Mouse (Mus musculus): ENCODE data around the gene Rora. TPM values are rescaled to one million over a fixed set of nuclear protein-coding genes. Genes with fewer than 3 reads are reported as not detected.

Rora gene
- total RNA-seq, 2 experiments from 2014 or later, result 68.0 to 81.9 TPM

DNA sequence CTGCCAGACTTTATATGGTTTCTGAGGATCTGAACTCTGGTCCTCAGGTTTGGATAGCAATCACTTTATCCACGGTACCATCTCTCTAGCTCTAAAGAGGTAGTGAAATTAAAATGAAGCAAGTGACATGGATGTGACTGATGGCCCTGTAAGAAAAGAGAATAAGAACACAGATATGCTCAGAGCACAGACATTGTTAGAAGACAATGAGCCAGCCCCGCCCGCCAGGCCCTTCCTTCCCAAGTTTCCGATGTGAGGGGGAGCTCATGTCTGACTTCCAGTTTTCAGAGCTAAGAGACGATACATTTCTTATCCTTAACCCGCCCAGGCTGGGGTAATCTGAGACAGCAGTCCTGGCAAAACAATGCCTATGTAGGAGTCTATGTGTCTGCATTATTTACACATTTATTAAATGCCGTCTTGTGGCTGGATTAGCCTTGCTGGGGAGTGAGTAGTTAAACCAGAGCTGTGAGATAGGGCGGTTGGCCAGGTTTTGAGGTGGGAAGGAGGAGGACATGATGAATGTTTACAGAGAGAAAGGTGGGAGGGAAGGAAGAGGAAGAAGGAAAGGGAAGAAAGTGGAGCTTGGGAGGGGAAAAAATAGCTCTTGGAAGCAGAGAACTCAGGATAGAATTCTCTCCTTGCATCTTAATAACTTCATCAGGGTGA, 259.0 kb downstream of the Rora start:
- DNase-seq (ENCODE audit: low spot score in 2 of 2), result peak in 1 of 2 experiments; percentile 74
- intact Hi-C loops (cut with DNase I), result loop anchor here (1.0 to 2.0 kb wide), 2 partner anchors 28 to 46 kb away; no protein-coding TSS in a partner anchor

DNA sequence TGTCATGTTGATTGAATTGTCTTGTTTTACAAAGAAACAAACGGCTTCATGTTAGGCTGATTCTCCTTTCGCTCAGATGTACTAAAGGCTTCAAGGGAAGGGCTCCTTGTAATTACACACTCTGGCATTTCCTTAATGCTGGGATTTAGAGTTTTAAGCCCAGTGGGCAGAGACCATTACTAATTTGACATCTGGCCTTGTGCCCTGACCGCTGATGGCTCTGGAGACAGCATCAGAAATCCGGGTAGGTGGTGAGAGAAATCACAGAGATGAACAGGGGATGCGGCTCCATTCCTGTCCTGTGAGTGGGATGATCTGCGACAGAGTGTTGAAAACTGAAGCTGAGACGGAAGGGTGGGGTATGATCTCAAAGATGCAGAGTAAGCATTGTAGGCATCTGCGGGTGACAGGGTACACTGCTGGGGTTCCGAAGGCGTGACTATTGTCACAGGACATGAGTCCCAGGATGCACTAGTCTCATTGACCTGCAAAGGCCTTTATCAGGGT, 259.7 kb downstream of the Rora start:
- intact Hi-C loops (cut with DNase I), result loop anchor here (1.0 to 2.0 kb wide), 2 partner anchors 28 to 47 kb away; no protein-coding TSS in a partner anchor
- DNase-seq (ENCODE audit: low spot score in 2 of 2), result peak in 1 of 2 experiments; percentile 81

DNA sequence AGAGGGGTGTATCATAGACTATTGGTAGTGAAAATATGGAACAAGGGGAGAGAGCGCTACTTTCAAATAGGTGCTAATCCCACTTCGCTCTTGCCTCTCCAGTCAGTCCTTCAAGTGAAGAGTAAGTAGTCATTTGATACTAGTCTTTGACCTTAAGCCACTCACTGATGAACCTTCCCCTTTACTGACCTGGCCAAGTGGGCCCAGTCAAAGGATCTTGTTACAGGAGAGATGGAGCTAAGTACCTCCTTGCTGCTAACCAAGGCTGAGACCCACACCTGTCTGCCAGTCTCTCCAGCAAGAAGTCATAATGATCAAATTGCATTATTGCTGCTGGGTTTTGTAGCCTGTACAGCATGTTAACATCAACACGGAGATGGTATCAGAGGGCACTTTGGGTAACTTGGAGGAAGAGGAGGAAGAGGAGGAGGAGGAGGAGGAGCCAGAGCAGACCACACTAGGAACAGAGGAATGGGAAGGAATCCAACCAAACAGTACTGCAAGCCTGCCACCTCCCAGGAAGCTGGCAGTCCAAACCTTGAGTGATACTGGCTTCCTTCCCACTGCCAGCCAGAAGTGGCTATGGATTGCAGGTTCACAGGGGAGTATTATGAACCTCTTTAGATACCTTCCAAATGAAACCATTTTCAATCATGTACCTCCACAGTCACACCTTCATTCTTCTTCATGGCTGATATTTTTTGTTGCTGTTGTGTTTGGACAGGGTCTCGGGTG, 261.1 kb downstream of the Rora start:
- peak in 1 of 2 experiments; percentile 20 for DNase-seq (ENCODE audit: low spot score in 2 of 2)
- intact Hi-C loops (cut with DNase I), result no loop called here

DNA sequence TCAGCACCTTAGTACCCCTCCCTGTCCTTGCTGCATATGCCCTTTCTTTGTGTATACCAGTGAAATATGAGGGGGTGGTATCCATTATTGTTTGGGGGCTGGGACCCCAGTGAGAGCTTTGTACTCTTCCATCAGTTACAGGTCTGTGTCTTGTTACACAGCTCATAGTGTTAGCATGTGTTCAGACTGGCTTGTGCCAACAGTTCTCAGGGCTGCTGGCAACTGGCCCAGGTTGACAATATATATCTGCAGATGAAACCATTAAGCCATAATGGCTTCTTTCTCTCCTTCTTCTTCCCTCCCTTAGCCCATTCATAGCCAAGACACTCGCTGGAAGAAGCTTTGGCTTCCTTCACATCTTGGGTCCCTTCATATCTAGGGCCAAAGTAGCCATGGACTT, 263.2 kb downstream of the Rora start:
- intact Hi-C loops (cut with DNase I), result no loop called here
- no peak for DNase-seq (ENCODE audit: low spot score in 2 of 2)

DNA sequence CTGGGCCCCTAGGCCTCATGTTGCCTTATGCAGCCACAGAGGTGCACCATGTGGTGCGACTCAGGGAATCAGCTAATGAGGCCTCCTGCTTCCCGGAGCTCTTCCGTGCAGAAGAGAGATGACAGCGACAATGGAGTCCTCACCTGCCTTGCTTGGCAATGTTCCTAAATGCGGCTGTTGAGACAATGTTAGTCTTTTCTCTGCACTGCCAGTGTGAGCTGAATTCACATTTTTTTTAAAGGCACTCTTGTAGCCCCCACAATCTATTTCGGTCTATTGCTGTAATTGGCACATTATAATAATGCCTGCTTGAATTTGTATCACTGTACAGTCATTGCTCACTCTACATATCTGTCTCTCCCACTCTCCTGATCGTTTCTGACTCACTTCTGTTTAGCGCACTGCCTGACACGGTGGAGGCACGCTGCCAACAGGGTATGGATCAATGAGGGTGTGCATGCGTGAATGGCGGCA, 269.6 kb downstream of the Rora start:
- DNase-seq (ENCODE audit: low spot score in 2 of 2), result peak; percentile 40 to 64
- intact Hi-C loops (cut with DNase I), result loop anchor here (1.0 kb wide), 1 partner anchor 55 kb away; no protein-coding TSS in a partner anchor

DNA sequence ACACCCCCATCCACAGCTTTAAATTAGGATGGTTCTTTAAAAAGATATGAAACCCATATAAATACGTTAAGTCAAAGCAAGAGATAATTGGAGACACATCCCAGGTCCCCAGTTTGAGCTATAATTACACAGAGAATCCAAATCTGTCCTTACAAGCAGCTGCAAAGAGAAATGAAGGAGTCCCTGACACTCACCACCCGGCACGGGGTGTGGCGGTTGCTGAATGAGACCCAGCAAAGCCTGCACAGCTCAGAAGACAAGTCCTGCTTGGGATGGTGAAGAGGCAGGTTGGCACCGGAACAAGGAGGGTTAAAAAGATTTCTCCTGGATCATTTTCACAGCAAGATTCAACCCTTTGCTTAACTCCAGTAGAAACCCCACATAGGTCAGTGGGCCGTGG, 272.8 kb downstream of the Rora start:
- intact Hi-C loops (cut with DNase I), result no loop called here
- peak in 1 of 2 experiments; percentile 81 for DNase-seq (ENCODE audit: low spot score in 2 of 2)

DNA sequence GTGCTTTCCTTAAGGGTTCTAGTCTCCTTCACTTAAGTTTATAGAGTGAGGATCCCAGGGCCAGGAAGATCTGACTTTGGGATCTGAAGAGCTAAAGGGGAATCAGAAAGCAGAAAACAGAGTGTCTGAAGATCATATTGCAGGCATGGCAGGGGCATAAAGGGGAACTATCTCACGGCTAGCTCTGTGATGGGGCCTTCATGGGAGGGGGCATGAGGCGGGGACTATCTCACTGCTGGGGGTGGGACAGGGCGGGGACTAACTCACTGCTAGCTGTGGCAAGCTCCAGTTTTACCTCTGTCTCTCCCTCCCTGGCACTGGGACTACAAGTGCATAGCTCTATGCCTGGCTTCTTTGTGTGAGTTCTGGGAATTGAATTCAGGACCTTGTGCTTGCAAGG, 279.6 kb downstream of the Rora start:
- DNase-seq (ENCODE audit: low spot score in 2 of 2), result no peak
- intact Hi-C loops (cut with DNase I), result no loop called here

DNA sequence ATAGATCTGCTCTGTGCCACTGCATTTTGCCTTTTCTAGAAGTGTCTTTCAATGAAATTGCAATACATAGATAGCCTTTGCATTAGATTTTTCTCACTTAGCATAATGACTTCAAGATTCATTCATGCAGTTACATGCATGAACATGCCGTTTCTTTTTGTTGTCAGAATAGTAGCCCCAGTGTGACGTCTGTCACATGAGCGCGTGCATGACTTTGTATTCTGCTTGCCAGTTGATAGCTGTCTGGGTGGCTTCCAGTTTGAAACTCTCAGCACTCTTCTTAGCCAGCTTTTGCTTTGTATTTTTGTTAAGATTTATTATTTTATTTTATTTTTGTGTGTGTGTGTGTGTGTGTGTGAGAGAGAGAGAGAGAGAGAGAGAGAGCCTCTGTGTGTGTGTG, 280.7 kb downstream of the Rora start:
- DNase-seq (ENCODE audit: low spot score in 2 of 2), result no peak
- intact Hi-C loops (cut with DNase I), result no loop called here

DNA sequence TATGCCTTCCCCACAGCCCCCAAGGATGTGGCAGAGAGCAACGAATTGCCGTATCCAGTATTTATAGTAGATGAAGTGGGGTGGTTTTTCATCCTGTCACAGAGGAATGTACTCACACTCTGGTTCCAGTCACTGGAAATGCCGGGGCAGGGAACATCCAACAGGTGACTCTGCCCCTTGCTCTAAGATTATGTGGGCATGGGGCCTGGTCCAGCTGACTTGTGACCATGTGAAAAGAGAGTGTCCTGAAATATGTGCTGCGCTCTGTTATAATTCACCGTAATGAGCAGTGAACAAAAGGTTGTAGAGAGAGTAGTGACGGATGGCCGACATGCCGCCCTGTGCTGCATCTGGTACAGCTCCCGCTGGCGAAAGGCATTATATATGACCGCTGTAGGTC, 282.0 kb downstream of the Rora start:
- intact Hi-C loops (cut with DNase I), result no loop called here
- DNase-seq (ENCODE audit: low spot score in 2 of 2), result no peak

DNA sequence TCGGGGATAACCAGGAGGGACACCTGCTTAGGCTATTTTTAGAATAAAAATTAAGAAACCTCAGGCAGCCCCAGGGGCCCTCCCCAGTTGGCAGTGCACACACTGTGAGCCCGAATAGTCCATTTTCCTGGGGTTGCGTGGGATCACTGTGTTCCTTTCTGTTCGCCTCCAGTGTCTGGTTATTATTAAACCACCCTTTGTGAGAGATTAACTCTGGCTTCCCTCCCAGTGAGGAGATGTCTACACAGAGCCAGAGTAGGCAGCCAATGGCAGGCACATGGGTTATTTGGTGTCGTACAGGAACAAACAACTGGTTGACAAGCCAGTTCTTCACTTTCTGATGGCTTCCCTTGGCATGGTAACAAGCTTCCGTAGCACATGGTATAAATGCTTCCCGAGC, 287.5 kb downstream of the Rora start:
- DNase-seq (ENCODE audit: low spot score in 2 of 2), result peak; percentile 35 to 82
- intact Hi-C loops (cut with DNase I), result loop anchor here (5.0 to 10.0 kb wide), 2 partner anchors 54 to 926 kb away; no protein-coding TSS in a partner anchor

DNA sequence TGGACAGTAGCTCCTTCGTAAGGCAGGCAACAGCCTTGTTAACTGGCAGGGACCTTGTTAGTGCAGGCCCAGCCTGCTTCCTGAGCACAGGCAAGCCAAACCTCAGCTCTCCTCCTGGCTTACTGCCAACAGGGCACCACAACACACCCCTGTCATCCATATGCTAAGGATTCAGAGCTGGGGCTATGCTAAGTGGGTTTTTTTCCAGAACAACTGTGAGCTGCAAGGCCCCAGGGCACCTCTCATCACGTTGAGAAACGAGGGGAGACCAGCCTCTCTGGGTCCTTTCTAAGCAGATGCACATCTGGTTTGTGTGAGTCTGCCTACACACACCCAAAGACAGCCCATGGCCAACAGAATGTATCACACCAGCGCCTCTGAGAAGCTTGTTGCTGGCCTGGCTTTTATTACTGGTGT, 289.0 kb downstream of the Rora start:
- intact Hi-C loops (cut with DNase I), result loop anchor here (5.0 to 10.0 kb wide), 2 partner anchors 55 to 928 kb away; no protein-coding TSS in a partner anchor
- peak in 1 of 2 experiments; percentile 25 for DNase-seq (ENCODE audit: low spot score in 2 of 2)

DNA sequence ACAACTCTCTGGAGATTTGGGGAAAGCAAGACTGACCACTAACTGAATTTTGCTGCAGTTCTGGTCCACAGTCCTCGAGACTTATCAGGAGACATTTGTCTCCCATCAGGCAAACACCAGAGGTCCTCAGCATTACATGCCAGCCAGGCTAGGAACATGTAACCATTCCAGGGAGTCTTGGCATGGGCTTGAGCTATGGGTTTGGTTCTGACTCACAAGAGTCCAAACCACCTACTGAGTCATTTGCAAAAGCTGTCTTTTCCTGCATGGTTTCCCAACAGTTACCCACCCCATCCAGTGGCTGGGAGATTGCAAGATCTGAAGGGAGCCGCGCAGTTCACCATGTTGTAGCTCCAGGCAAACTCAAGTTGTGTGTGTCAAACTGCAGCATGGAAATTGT, 290.4 kb downstream of the Rora start:
- peak in 1 of 2 experiments; percentile 59 for DNase-seq (ENCODE audit: low spot score in 2 of 2)
- intact Hi-C loops (cut with DNase I), result loop anchor here (5.0 to 10.0 kb wide), 2 partner anchors 57 to 929 kb away; no protein-coding TSS in a partner anchor

DNA sequence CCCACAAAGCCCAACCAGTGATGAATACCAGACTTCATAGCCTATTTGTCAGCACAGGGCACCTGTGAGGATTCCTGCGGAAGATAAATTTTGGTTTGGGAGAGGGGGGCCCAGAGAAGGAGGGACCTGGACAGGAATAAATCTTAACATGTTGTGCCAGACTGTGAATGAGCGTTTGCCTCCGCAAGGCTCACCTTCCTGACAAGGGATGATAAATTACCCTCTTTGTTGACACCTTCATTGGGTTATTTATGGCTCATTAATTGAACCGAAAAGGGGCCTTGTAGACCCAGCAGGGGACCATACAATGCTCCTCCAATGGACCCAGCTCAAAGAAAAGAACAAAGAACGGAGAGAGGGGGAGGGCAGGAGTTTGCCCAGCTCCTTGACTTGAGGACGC, 294.1 kb downstream of the Rora start:
- intact Hi-C loops (cut with DNase I), result loop anchor here (10.0 kb wide), 1 partner anchor 933 kb away; no protein-coding TSS in a partner anchor
- DNase-seq (ENCODE audit: low spot score in 2 of 2), result no peak

DNA sequence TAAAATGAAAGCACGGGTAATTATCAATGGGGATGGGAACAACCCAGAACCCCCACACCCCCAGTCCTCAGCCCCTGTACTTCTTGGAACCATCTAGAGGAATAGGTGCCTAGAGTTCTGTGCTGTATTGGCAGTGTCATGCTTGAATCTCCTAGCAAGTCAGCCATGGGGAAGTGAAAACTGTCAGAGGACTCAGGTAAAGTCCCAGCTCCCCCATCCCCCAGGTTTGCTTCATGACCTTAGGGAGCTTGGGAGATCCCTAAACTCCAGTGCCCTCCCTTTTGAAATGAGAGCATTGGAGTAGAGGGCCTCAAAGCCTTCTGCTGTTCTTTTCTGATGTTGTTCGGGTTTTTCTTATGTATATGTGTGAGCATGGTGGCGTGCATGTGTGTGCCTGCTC, 294.6 kb downstream of the Rora start:
- no peak for DNase-seq (ENCODE audit: low spot score in 2 of 2)
- intact Hi-C loops (cut with DNase I), result loop anchor here (10.0 kb wide), 1 partner anchor 933 kb away; no protein-coding TSS in a partner anchor

DNA sequence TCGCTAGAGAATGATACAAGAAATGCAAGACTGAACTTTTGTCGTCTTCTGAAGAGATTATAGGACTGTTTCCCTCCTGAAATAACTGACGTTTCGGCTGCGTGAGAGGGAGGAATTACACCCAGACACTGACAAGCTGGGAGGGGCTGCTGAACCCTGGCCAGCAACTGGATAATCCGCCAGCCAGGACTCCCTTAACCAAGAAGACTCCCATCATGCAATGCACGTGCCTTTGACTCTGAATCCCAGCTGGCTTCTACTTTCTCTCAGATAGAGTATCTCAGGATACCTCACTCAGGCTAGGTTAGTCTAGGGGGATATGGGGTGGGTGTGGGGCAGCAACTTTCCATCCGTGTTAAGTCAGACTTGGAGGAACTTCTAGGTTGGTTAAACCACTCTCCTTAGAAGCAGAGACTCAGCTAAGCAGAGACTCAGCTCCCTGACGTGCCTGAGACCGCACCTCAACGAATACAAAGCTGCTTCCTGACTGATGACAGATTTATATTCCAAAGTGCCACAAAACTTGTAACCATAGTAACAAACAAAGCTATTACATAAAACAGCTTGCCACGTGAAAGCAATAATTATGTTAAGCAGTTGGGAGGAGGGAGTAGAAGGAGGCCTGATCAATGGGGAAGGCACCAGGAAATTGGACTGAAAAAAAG, 302.8 kb downstream of the Rora start:
- intact Hi-C loops (cut with DNase I), result loop anchor here (10.0 kb wide), 1 partner anchor 338 kb away; no protein-coding TSS in a partner anchor
- DNase-seq (ENCODE audit: low spot score in 2 of 2), result no peak

DNA sequence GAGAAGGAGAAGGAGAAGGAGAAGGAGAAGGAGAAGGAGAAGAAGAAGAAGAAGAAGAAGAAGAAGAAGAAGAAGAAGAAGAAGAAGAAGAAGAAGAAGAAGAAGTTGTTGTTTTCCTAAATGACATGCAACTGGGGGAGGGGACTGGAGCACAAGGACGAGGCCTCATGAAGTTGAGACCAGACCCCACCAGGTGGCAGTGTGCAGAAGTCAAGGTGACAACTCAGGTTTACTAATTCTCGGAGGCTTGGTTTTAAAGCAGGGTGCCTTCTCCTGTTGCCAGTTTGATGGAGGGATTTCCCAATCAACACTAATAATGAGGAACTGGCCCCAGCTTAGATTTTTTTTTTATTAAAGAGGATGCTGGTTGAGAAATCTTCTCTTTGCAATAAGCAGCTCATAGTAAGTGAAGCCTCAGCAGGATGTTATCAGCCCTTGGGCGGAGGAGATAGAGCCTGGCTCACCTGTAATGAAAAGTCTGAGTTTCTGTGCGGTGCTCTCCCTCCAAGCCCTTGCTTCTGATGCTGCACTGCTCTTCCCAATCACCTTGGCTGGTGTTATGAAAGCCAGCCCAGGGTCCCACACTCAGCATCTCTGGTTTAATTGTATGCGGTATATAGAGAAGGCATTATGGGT, 303.5 kb downstream of the Rora start:
- intact Hi-C loops (cut with DNase I), result loop anchor here (10.0 kb wide), 1 partner anchor 338 kb away; no protein-coding TSS in a partner anchor
- DNase-seq (ENCODE audit: low spot score in 2 of 2), result peak in 1 of 2 experiments; percentile 15

DNA sequence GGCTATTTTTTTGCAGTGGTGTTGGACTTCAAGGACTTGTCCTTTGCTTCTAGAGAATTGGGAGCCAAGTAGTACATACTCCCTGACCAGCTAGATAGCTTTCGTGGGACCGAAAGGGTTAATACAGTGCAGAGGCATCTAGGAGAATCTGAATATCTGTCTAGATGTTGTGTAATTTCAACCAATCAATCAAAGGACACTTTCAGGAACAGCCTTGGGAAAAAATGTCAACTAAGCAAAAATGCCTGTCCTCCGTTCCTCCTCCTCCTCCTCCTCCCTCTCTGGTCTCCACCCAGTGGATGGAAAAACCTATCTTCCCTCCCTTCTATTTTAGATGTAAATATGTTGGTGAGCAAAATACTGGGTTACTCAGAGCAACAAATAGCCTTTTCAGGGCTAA, 304.2 kb downstream of the Rora start:
- no peak for DNase-seq (ENCODE audit: low spot score in 2 of 2)
- intact Hi-C loops (cut with DNase I), result loop anchor here (10.0 kb wide), 1 partner anchor 337 kb away; no protein-coding TSS in a partner anchor

DNA sequence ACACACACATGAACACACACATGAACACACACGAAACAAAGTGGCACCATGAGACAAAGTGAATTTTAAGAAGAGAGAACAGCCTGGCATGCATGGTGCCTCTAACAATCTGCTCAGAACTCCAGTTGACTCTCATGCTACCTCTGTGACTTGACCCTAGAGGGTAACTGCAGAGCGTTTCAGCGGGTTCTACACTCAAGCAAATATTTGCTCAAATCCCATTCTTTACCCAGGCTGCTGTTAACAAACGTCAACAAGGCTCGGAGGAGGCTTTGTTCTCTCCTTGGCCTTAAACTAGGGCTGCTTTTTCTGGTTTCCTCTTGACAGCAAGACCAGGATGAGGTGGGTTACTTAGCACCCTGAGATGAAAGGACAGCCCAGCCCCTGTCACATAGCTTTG, 305.3 kb downstream of the Rora start:
- DNase-seq (ENCODE audit: low spot score in 2 of 2), result no peak
- intact Hi-C loops (cut with DNase I), result loop anchor here (10.0 kb wide), 1 partner anchor 336 kb away; no protein-coding TSS in a partner anchor

DNA sequence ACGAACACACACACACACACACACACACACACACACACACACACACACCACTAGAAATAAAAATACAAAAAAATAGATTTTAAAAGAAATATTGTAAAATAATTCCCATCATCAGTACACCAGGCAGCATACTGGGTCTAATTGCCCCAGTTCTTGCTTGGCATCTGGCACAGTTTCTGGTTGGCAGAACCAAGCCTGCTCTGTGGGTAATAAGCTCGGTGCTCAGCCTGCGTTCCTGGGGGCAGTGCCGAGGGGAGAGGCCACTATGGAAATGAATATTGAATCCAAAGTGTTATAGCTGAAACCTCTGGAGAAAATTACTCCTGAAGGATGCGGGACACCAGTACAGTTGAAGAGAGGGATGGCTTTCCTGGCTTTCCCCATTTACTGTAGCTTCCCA, 310.3 kb downstream of the Rora start:
- no peak for DNase-seq (ENCODE audit: low spot score in 2 of 2)
- intact Hi-C loops (cut with DNase I), result no loop called here

Data from left cerebral cortex, postnatal 25 days (tissue).